Mouse (Mus musculus): ENCODE results near the gene Tctn3. TPM values are rescaled to one million over a fixed set of nuclear protein-coding genes. Genes with fewer than 3 reads are reported as not detected.
"Not testable (repeated sequence)": the region's sequence is repeated elsewhere in the genome, so short reads cannot be mapped to it uniquely, and the experiment has no call there.

The Tctn3 gene
- polyA plus RNA-seq, 1 experiment from 2014 or later, result 10.4 TPM

DNA sequence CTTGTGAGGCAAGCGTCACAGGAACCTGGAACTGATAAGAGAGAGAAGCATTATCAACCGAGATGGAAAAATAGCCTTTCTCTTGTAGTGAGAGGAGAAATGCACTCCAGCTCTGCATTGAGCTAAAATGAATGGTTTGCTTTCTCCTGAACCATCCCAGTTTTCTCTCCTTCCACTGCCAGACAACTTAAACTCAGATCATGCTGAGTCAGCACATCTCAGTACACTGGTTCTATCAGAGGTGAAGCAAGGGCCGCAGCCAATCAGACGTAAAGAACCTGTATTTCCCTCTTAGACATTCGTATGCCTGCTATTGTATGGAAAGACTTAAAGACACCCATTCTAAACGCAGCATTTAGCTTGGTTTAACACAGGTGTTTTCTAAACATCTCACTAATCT is 4.4 kb downstream of the Tctn3 start:
- no peak overlapping the region for H3K4me2 ChIP-seq (replicated peaks; ENCODE audit: low read depth)
- ATAC-seq, result no peak
- WGBS, result 84% methylated on average over 6 of the region's 6 CpGs
- no peak overlapping the region for H3K27ac ChIP-seq (ENCODE audit: low read depth, low read length)
- no peak overlapping the region for H3K9ac ChIP-seq (ENCODE audit: low read depth, low read length)
- H3K4me3 ChIP-seq (ENCODE audit: low read depth, low read length), result no peak overlapping the region
- H3K9me3 ChIP-seq (ENCODE audit: control insufficient read depth), result no peaks in the 10 kb centered on the region
- no peak for TF ChIP-seq CTCF (IDR thresholded peaks at IDR 0.05; ENCODE audit: low read depth)
- peaks cover 59% of the 10 kb centered on the region for H3K36me3 ChIP-seq (ENCODE audit: control insufficient read depth, insufficient read depth)
- H3K4me1 ChIP-seq (replicated peaks; ENCODE audit: control insufficient read depth, insufficient read depth, low read length), result peaks cover 5% of the 10 kb centered on the region
- no peaks in the 10 kb centered on the region for H3K27me3 ChIP-seq (replicated peaks; ENCODE audit: control insufficient read depth, insufficient read depth, low read length)

DNA sequence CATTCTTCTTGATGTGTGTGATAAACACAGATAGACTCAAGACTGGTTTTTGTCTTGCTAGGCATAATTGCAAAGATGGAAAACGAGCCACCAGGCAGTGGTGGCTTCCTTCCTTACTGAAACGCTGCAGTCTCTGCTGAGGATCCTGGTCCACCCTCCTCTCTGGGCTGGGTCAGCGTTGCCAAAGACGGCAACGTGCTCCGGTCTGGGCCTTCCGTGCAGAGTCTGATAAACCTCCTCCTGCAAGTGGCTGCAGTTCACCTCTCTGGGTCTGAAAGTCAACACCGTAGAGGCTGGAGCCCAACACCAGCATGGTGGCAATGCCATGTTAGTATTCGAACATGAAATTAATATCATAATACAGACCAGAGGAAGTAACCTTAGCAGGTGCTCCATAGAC is 6.8 kb downstream of the Tctn3 start:
- Histone ChIP-seq H3K36me3 (ENCODE audit: control insufficient read depth, insufficient read depth) (peaks cover 63% of the 10 kb centered on the region), H3K9me3 (ENCODE audit: control insufficient read depth) (no peaks in the 10 kb centered on the region), H3K4me3 (ENCODE audit: low read depth, low read length) (no peak overlapping the region), H3K9ac (ENCODE audit: low read depth, low read length) (no peak overlapping the region), H3K4me2 (replicated peaks; ENCODE audit: low read depth) (no peak overlapping the region), H3K27me3 (replicated peaks; ENCODE audit: control insufficient read depth, insufficient read depth, low read length) (no peaks in the 10 kb centered on the region), H3K4me1 (replicated peaks; ENCODE audit: control insufficient read depth, insufficient read depth, low read length) (no peaks in the 10 kb centered on the region), H3K27ac (ENCODE audit: low read depth, low read length) (no peak overlapping the region)
- ATAC-seq, result no peak
- no peak for TF ChIP-seq CTCF (IDR thresholded peaks at IDR 0.05; ENCODE audit: low read depth)
- WGBS, result 94% methylated on average over 9 of the region's 9 CpGs

GRCm38 (mm10) chr19:40601870-40602269 is 10.2 kb downstream of the Tctn3 start:
- H3K4me2 ChIP-seq (replicated peaks; ENCODE audit: low read depth), result no peak overlapping the region
- H3K27me3 ChIP-seq (replicated peaks; ENCODE audit: control insufficient read depth, insufficient read depth, low read length), result no peaks in the 10 kb centered on the region
- no peak for ATAC-seq
- H3K4me1 ChIP-seq (replicated peaks; ENCODE audit: control insufficient read depth, insufficient read depth, low read length), result no peaks in the 10 kb centered on the region
- H3K9me3 ChIP-seq (ENCODE audit: control insufficient read depth), result no peaks in the 10 kb centered on the region
- no peak for TF ChIP-seq CTCF (IDR thresholded peaks at IDR 0.05; ENCODE audit: low read depth)
- H3K36me3 ChIP-seq (ENCODE audit: control insufficient read depth, insufficient read depth), result peaks cover 48% of the 10 kb centered on the region
- H3K4me3 ChIP-seq (ENCODE audit: low read depth, low read length), result no peak overlapping the region
- H3K9ac ChIP-seq (ENCODE audit: low read depth, low read length), result no peak overlapping the region
- 95% methylated on average over 3 of the region's 3 CpGs for WGBS
- H3K27ac ChIP-seq (ENCODE audit: low read depth, low read length), result no peak overlapping the region

DNA sequence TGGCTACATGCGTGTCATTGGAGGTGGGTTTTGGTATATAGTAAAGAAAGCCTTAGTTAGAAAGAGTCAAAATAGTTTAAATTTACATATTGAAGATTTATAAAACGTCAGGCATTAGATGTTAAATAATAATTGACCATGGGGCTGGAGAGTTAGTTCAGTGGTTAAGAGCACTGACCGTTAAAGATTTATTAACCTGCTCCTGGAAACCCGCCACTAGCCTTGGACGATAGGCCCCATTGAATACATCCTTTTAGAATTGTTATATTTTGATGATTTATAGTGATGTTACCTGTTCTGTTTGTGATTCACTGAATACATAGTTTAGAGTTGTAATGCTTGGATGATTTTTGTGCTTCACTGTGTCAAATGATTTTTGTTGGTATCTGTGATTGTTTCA is 11.2 kb downstream of the Tctn3 start:
- not testable (repeated sequence) for H3K9me3 ChIP-seq (ENCODE audit: control insufficient read depth); H3K27me3 ChIP-seq (replicated peaks; ENCODE audit: control insufficient read depth, insufficient read depth, low read length); H3K27ac ChIP-seq (ENCODE audit: low read depth, low read length); H3K4me1 ChIP-seq (replicated peaks; ENCODE audit: control insufficient read depth, insufficient read depth, low read length); ATAC-seq; H3K4me3 ChIP-seq (ENCODE audit: low read depth, low read length); H3K9ac ChIP-seq (ENCODE audit: low read depth, low read length); H3K4me2 ChIP-seq (replicated peaks; ENCODE audit: low read depth)
- 95% methylated on average over 5 of the region's 5 CpGs for WGBS
- H3K36me3 ChIP-seq (ENCODE audit: control insufficient read depth, insufficient read depth), result peaks cover 41% of the 10 kb centered on the region

- peaks cover 17% of the 10 kb centered on the region; the same call in 1 of the 2 replicates for H3K36me3 ChIP-seq (ENCODE audit: control insufficient read depth, insufficient read depth)
- WGBS, result 80% methylated on average over 8 of the region's 8 CpGs
- ATAC-seq, result no peak
- no peak overlapping the region for H3K9ac ChIP-seq (ENCODE audit: low read depth, low read length)
- H3K4me3 ChIP-seq (ENCODE audit: low read depth, low read length), result no peak overlapping the region
- no peak for TF ChIP-seq CTCF (IDR thresholded peaks at IDR 0.05; ENCODE audit: low read depth)
- no peaks in the 10 kb centered on the region for H3K27me3 ChIP-seq (replicated peaks; ENCODE audit: control insufficient read depth, insufficient read depth, low read length)
- H3K27ac ChIP-seq (ENCODE audit: low read depth, low read length), result no peak overlapping the region
- no peak overlapping the region for H3K4me2 ChIP-seq (replicated peaks; ENCODE audit: low read depth)
- H3K4me1 ChIP-seq (replicated peaks; ENCODE audit: control insufficient read depth, insufficient read depth, low read length), result no peaks in the 10 kb centered on the region
- H3K9me3 ChIP-seq (ENCODE audit: control insufficient read depth), result no peaks in the 10 kb centered on the region
These were observed 16.2 kb downstream of the Tctn3 start for GRCm38 (mm10) chr19:40595831-40596230.

DNA sequence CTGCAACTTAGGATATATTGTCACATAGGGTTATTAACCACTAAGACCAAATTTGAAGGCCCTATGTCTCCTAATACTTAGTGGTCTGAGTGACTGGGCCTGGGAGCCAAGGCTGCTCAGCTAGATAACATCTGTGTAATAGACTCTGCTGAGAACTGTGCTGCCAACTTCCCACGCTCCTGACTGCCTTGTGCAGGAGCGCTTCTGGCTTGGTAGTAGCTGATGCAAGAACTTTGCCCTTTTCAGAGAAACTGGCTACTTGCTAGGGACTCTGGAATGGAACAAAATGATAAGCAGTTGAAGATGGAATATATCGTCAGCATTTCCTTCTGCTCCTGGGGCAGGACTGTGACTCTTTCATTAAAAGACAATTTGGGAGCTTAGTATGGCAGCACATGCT is 16.8 kb downstream of the Tctn3 start:
- TF ChIP-seq CTCF (IDR thresholded peaks at IDR 0.05; ENCODE audit: low read depth), result no peak
- Histone ChIP-seq H3K27me3 (replicated peaks; ENCODE audit: control insufficient read depth, insufficient read depth, low read length) (no peaks in the 10 kb centered on the region), H3K9ac (ENCODE audit: low read depth, low read length) (no peak overlapping the region), H3K4me2 (replicated peaks; ENCODE audit: low read depth) (no peak overlapping the region), H3K36me3 (ENCODE audit: control insufficient read depth, insufficient read depth) (peaks cover 17% of the 10 kb centered on the region; the same call in 1 of the 2 replicates), H3K4me1 (replicated peaks; ENCODE audit: control insufficient read depth, insufficient read depth, low read length) (no peaks in the 10 kb centered on the region), H3K27ac (ENCODE audit: low read depth, low read length) (peak overlapping the region; percentile 15; the same call in 1 of the 2 replicates), H3K4me3 (ENCODE audit: low read depth, low read length) (no peak overlapping the region), H3K9me3 (ENCODE audit: control insufficient read depth) (no peaks in the 10 kb centered on the region)
- 44% methylated on average over 3 of the region's 3 CpGs for WGBS
- peak; percentile 42; the same call in 1 of the 2 replicates for ATAC-seq

GRCm38 (mm10) chr19:40589530-40589880 is 22.5 kb downstream of the Tctn3 start:
- no peak for ATAC-seq
- H3K9me3 ChIP-seq (ENCODE audit: control insufficient read depth), result no peaks in the 10 kb centered on the region
- peak overlapping the region; percentile 87 for H3K27ac ChIP-seq (ENCODE audit: low read depth, low read length)
- peak overlapping the region; percentile 79 for H3K4me3 ChIP-seq (ENCODE audit: low read depth, low read length)
- no peaks in the 10 kb centered on the region; the same call in 1 of the 2 replicates for H3K4me1 ChIP-seq (replicated peaks; ENCODE audit: control insufficient read depth, insufficient read depth, low read length)
- peak overlapping the region; percentile 41; the same call in 1 of the 2 replicates for H3K9ac ChIP-seq (ENCODE audit: low read depth, low read length)
- 0% methylated on average over 10 of the region's 10 CpGs for WGBS
- H3K36me3 ChIP-seq (ENCODE audit: control insufficient read depth, insufficient read depth), result no peaks in the 10 kb centered on the region
- H3K4me2 ChIP-seq (replicated peaks; ENCODE audit: low read depth), result peak overlapping the region; percentile 84
- no peak for TF ChIP-seq CTCF (IDR thresholded peaks at IDR 0.05; ENCODE audit: low read depth)
- H3K27me3 ChIP-seq (replicated peaks; ENCODE audit: control insufficient read depth, insufficient read depth, low read length), result no peaks in the 10 kb centered on the region
